Mouse (Mus musculus): ENCODE results near the gene Stxbp3. TPM values are rescaled to one million over a fixed set of nuclear protein-coding genes. Genes with fewer than 3 reads are reported as not detected.
"Not testable (repeated sequence)": the region's sequence is repeated elsewhere in the genome, so short reads cannot be mapped to it uniquely, and the experiment has no call there.

Stxbp3 gene
- polyA plus RNA-seq, 1 experiment from 2014 or later = 32.1 TPM

DNA sequence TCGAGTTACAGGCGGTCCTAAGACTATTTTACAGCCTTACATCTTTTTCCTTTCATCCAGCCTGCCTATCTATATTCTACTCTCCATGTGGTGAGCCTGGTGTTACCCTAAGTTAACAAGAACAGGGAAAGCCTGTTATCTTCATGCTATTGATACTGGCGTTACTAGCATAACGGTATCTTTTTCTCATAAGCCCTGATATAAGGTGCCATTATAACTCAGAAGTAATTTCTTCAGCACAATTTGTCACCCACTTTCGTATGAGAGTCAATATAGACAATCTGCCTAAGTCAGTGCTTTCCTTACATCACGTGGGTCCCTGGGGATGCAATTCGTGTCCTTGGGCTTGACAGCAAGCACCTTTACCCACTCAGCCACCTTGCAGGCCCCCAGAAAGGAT lies 1.3 kb downstream of the Stxbp3 start:
- Histone ChIP-seq H3K4me2 (replicated peaks; ENCODE audit: low read depth, low read length) (peak overlapping the region; percentile 59), H3K9ac (ENCODE audit: low read depth, low read length) (no peak overlapping the region), H3K27ac (ENCODE audit: low read depth, low read length) (no peak overlapping the region), H3K27me3 (ENCODE audit: control insufficient read depth, insufficient read depth, low read length) (no peaks in the 10 kb centered on the region), H3K36me3 (ENCODE audit: control insufficient read depth, insufficient read depth, low read length) (peaks cover 6% of the 10 kb centered on the region; the same call in 1 of the 2 replicates), H3K4me1 (ENCODE audit: control insufficient read depth, insufficient read depth, low read length) (peaks cover 14% of the 10 kb centered on the region; the same call in 1 of the 2 replicates), H3K9me3 (ENCODE audit: control insufficient read depth, low read length) (no peaks in the 10 kb centered on the region), H3K4me3 (ENCODE audit: low read length) (peak overlapping the region; percentile 78)
- no peak for ATAC-seq (ENCODE audit: low FRiP score, low TSS enrichment)
- WGBS = 88% methylated on average over 7 of the region's 7 CpGs

DNA sequence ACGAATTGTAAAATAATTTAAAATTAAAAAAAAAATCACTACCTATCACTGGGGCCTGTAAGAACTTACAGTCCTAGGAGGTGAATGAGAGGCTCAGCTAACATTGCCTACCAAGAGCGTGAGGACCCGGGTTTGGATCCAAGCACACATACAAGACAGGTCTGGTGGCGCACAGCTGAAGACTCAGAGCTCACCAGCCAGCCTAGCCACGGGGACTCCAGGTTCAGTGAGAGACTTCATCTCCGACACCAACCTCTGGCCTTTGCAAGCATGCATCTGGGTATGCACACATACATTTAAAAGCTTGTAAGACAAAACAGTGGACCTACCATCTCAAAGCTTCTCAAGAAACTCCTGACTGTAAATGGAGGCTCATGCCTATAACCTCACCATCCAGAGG lies 3.4 kb downstream of the Stxbp3 start:
- WGBS = 95% methylated on average over 6 of the region's 6 CpGs
- Histone ChIP-seq H3K27me3 (ENCODE audit: control insufficient read depth, insufficient read depth, low read length) (no peaks in the 10 kb centered on the region), H3K4me2 (replicated peaks; ENCODE audit: low read depth, low read length) (no peak overlapping the region), H3K4me3 (ENCODE audit: low read length) (no peak overlapping the region), H3K4me1 (ENCODE audit: control insufficient read depth, insufficient read depth, low read length) (peaks cover 14% of the 10 kb centered on the region; the same call in 1 of the 2 replicates), H3K36me3 (ENCODE audit: control insufficient read depth, insufficient read depth, low read length) (peaks cover 6% of the 10 kb centered on the region; the same call in 1 of the 2 replicates), H3K9me3 (ENCODE audit: control insufficient read depth, low read length) (no peaks in the 10 kb centered on the region), H3K27ac (ENCODE audit: low read depth, low read length) (no peak overlapping the region), H3K9ac (ENCODE audit: low read depth, low read length) (no peak overlapping the region)
- ATAC-seq (ENCODE audit: low FRiP score, low TSS enrichment) = no peak

DNA sequence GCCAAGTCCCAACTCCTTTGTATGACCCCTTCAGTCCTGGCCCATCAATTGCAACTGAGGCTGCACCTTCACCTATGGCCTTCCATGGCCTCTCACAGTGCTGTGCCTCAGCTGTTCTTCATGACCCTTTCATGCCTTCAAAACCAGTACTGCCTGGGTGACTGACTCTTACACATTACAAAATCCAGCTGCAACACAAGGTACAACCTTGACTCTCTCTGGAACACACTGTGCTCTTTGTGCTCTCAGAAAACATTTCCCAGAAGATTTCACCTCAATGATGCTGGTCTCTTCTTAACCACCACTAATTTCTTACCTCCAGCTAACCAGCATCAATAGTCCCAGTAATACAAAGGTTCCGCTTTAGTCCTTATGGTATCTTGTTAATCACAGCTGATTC lies 6.6 kb downstream of the Stxbp3 start:
- H3K9me3 ChIP-seq (ENCODE audit: control insufficient read depth, low read length); H3K36me3 ChIP-seq (ENCODE audit: control insufficient read depth, insufficient read depth, low read length); H3K4me2 ChIP-seq (replicated peaks; ENCODE audit: low read depth, low read length); H3K4me3 ChIP-seq (ENCODE audit: low read length); H3K4me1 ChIP-seq (ENCODE audit: control insufficient read depth, insufficient read depth, low read length); ATAC-seq (ENCODE audit: low FRiP score, low TSS enrichment); H3K9ac ChIP-seq (ENCODE audit: low read depth, low read length); H3K27ac ChIP-seq (ENCODE audit: low read depth, low read length); H3K27me3 ChIP-seq (ENCODE audit: control insufficient read depth, insufficient read depth, low read length): not testable (repeated sequence)
- WGBS = 100% methylated on average over 1 of the region's 1 CpGs

GRCm38 (mm10) chr3:108831750-108832149 lies 8.6 kb downstream of the Stxbp3 start:
- no peak for ATAC-seq (ENCODE audit: low FRiP score, low TSS enrichment)
- 90% methylated on average over 6 of the region's 6 CpGs for WGBS
- Histone ChIP-seq H3K9me3 (ENCODE audit: control insufficient read depth, low read length) (no peaks in the 10 kb centered on the region), H3K4me2 (replicated peaks; ENCODE audit: low read depth, low read length) (no peak overlapping the region), H3K27me3 (ENCODE audit: control insufficient read depth, insufficient read depth, low read length) (no peaks in the 10 kb centered on the region), H3K4me1 (ENCODE audit: control insufficient read depth, insufficient read depth, low read length) (no peaks in the 10 kb centered on the region), H3K27ac (ENCODE audit: low read depth, low read length) (no peak overlapping the region), H3K9ac (ENCODE audit: low read depth, low read length) (no peak overlapping the region), H3K4me3 (ENCODE audit: low read length) (no peak overlapping the region), H3K36me3 (ENCODE audit: control insufficient read depth, insufficient read depth, low read length) (peaks cover 8% of the 10 kb centered on the region; the same call in 1 of the 2 replicates)

GRCm38 (mm10) chr3:108830493-108830892 lies 9.8 kb downstream of the Stxbp3 start:
- H3K4me2 ChIP-seq (replicated peaks; ENCODE audit: low read depth, low read length) = no peak overlapping the region
- no peaks in the 10 kb centered on the region for H3K27me3 ChIP-seq (ENCODE audit: control insufficient read depth, insufficient read depth, low read length)
- H3K27ac ChIP-seq (ENCODE audit: low read depth, low read length) = no peak overlapping the region
- H3K4me3 ChIP-seq (ENCODE audit: low read length) = no peak overlapping the region
- H3K9me3 ChIP-seq (ENCODE audit: control insufficient read depth, low read length) = no peaks in the 10 kb centered on the region
- 88% methylated on average over 11 of the region's 11 CpGs for WGBS
- no peak for ATAC-seq (ENCODE audit: low FRiP score, low TSS enrichment)
- H3K4me1 ChIP-seq (ENCODE audit: control insufficient read depth, insufficient read depth, low read length) = no peaks in the 10 kb centered on the region
- H3K9ac ChIP-seq (ENCODE audit: low read depth, low read length) = no peak overlapping the region
- peaks cover 14% of the 10 kb centered on the region; the same call in 1 of the 2 replicates for H3K36me3 ChIP-seq (ENCODE audit: control insufficient read depth, insufficient read depth, low read length)

- Histone ChIP-seq H3K9me3 (ENCODE audit: control insufficient read depth, low read length) (no peaks in the 10 kb centered on the region), H3K4me3 (ENCODE audit: low read length) (no peak overlapping the region), H3K4me1 (ENCODE audit: control insufficient read depth, insufficient read depth, low read length) (no peaks in the 10 kb centered on the region), H3K4me2 (replicated peaks; ENCODE audit: low read depth, low read length) (no peak overlapping the region), H3K27me3 (ENCODE audit: control insufficient read depth, insufficient read depth, low read length) (no peaks in the 10 kb centered on the region), H3K27ac (ENCODE audit: low read depth, low read length) (no peak overlapping the region), H3K9ac (ENCODE audit: low read depth, low read length) (no peak overlapping the region), H3K36me3 (ENCODE audit: control insufficient read depth, insufficient read depth, low read length) (peaks cover 16% of the 10 kb centered on the region; the same call in 1 of the 2 replicates)
- WGBS = 86% methylated on average over 4 of the region's 4 CpGs
- ATAC-seq (ENCODE audit: low FRiP score, low TSS enrichment) = no peak
Observed at GRCm38 (mm10) chr3:108815631-108816030, 24.7 kb downstream of the Stxbp3 start.

GRCm38 (mm10) chr3:108810747-108811263 lies 29.5 kb downstream of the Stxbp3 start:
- Histone ChIP-seq H3K4me2 (replicated peaks; ENCODE audit: low read depth, low read length) (no peak overlapping the region), H3K27ac (ENCODE audit: low read depth, low read length) (no peak overlapping the region), H3K9ac (ENCODE audit: low read depth, low read length) (no peak overlapping the region), H3K4me3 (ENCODE audit: low read length) (no peak overlapping the region), H3K36me3 (ENCODE audit: control insufficient read depth, insufficient read depth, low read length) (peaks cover 18% of the 10 kb centered on the region; the same call in 1 of the 2 replicates), H3K9me3 (ENCODE audit: control insufficient read depth, low read length) (no peaks in the 10 kb centered on the region), H3K4me1 (ENCODE audit: control insufficient read depth, insufficient read depth, low read length) (no peaks in the 10 kb centered on the region), H3K27me3 (ENCODE audit: control insufficient read depth, insufficient read depth, low read length) (no peaks in the 10 kb centered on the region)
- 80% methylated on average over 4 of the region's 4 CpGs for WGBS
- no peak for ATAC-seq (ENCODE audit: low FRiP score, low TSS enrichment)

DNA sequence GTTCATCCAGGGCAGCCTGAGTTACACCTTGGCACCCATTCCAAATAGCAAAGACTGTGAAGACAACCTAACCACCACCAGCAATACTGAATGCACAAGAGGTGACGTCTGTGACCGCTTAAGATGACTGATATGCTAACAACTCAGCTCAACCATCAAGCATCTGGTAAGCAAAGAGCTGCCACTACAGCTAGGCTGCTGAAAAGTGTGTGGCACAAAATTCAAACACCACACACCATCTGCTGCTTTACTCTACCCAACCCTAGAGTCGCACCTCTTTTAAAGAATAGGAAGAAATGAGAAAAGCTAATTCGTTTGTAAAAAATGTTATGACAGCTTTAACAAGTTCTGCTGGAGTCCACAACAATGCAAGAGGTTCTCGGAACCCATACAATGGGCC lies 34.7 kb downstream of the Stxbp3 start:
- no peaks in the 10 kb centered on the region for H3K27me3 ChIP-seq (ENCODE audit: control insufficient read depth, insufficient read depth, low read length)
- H3K36me3 ChIP-seq (ENCODE audit: control insufficient read depth, insufficient read depth, low read length) = peaks cover 40% of the 10 kb centered on the region
- H3K27ac ChIP-seq (ENCODE audit: low read depth, low read length) = no peak overlapping the region
- no peak overlapping the region for H3K4me3 ChIP-seq (ENCODE audit: low read length)
- WGBS = 91% methylated on average over 5 of the region's 5 CpGs
- no peaks in the 10 kb centered on the region for H3K9me3 ChIP-seq (ENCODE audit: control insufficient read depth, low read length)
- H3K9ac ChIP-seq (ENCODE audit: low read depth, low read length) = no peak overlapping the region
- no peak for ATAC-seq (ENCODE audit: low FRiP score, low TSS enrichment)
- no peaks in the 10 kb centered on the region for H3K4me1 ChIP-seq (ENCODE audit: control insufficient read depth, insufficient read depth, low read length)
- no peak overlapping the region for H3K4me2 ChIP-seq (replicated peaks; ENCODE audit: low read depth, low read length)

DNA sequence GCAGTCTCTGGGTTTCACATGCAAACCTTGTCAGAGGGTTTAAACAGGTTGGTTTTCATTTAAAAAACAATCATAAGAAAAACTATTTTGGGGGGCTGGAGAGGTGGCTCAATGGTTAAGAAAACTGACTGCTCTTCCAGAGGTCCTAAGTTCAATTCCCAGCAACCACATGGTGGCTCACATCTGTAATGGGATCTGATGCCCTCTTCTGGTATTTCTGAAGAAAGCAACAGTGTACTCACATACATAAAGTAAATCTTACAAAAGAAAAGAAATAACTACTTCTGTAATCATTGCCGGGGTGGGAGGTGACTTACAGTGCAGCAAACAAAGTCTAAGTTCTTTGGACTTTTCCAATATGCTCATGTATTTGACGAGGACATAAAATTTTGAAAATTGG lies 42.0 kb downstream of the Stxbp3 start:
- H3K4me1 ChIP-seq (ENCODE audit: control insufficient read depth, insufficient read depth, low read length) = no peaks in the 10 kb centered on the region
- no peak overlapping the region for H3K27ac ChIP-seq (ENCODE audit: low read depth, low read length)
- H3K9me3 ChIP-seq (ENCODE audit: control insufficient read depth, low read length) = no peaks in the 10 kb centered on the region
- H3K36me3 ChIP-seq (ENCODE audit: control insufficient read depth, insufficient read depth, low read length) = peaks cover 57% of the 10 kb centered on the region
- H3K4me3 ChIP-seq (ENCODE audit: low read length) = no peak overlapping the region
- H3K9ac ChIP-seq (ENCODE audit: low read depth, low read length) = no peak overlapping the region
- H3K4me2 ChIP-seq (replicated peaks; ENCODE audit: low read depth, low read length) = no peak overlapping the region
- 92% methylated on average over 2 of the region's 2 CpGs for WGBS
- no peak for ATAC-seq (ENCODE audit: low FRiP score, low TSS enrichment)
- H3K27me3 ChIP-seq (ENCODE audit: control insufficient read depth, insufficient read depth, low read length) = no peaks in the 10 kb centered on the region
